Mouse (Mus musculus) megakaryocyte, embryonic 14.5 days (primary cell): ENCODE results near the gene Robo1.

Experiments
- FLI1 ChIP-seq: IDR thresholded peaks from 2 replicates; pipeline ENCODE4 v1.6.1; 2012; ENCODE audit warnings: low read length, inconsistent platforms, mixed read lengths
- GATA1 ChIP-seq: IDR thresholded peaks from 3 replicates; pipeline ENCODE4 v1.6.1; 2012; ENCODE audit warnings: mixed read lengths, low read length, inconsistent platforms, borderline replicate concordance

- no peak for TF ChIP-seq GATA1
- no peak for TF ChIP-seq FLI1
Observed at GRCm38 (mm10) chr16:73035210-73035985, 727.3 kb downstream of the Robo1 start.
